Mouse (Mus musculus) cerebellum, adult 2 months (tissue): ENCODE data around the gene Cpne4.

Source experiments
- CTCF ChIP-seq: fragments of 200-500 bp; IDR thresholded peaks from 2 replicates; pipeline ENCODE4 v1.5.1; 2011; ENCODE audit warnings: low read depth, mild to moderate bottlenecking, control low read depth, low read length, moderate library complexity, borderline replicate concordance; ENCODE audit not compliant: insufficient read depth
- POLR2A ChIP-seq: fragments of 200-500 bp; IDR thresholded peaks from 2 replicates; pipeline ENCODE4 v1.6.1; 2011; ENCODE audit warnings: low read length, control low read depth, borderline replicate concordance; ENCODE audit not compliant: insufficient read depth

DNA sequence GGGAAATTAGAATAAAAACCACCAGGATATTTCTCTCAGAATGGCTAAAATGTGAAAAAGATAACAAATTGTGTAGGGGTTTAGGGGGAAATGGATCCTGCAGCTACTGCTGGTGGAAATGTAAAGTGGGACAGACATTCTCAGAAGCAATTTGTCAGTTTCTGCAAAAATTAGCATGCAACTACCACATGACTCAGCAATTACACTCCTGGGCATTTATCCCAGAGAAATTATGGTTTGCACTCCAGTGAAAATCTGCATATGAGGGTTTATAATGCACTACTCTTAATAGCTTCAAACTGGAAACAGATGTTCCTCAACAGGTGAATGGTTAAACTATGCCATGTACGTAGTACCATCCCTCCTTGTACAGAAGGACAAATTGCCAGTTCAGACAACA is 294.2 kb downstream of the Cpne4 start:
- TF ChIP-seq CTCF (no peak), POLR2A (no peak)
